Mouse (Mus musculus): ENCODE measurements at regions not wholly inside any gene's neighbourhood (a gene's known extent, or its start where the extent isn't known, plus 50 kb on each side); places are given as distances from the start of the nearest gene placed in this dataset.
"Not testable (repeated sequence)": the region's sequence is repeated elsewhere in the genome, so short reads cannot be mapped to it uniquely, and the experiment has no call there.

DNA sequence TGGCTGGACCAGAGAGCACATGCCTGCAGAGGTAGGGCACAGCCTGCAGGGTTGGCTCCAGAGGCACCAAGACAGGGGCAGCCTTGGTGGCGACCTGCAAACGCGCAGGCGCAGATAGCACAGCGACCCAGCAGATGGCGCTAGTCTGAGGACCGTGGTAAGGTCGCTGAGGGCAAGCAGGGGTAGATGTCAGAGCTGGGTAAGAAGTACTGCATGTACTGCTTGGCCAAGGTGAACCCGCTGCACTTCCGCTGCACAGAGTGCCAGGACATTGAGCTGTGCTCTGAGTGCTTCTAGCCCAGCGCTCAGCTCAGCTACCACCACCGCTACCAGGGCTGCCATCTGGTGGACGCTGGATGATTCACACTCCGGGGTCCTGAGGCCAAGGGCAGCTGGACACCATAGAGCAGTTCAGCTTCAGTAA is 68.3 kb downstream of the Hsp90b1 start:
- not testable (repeated sequence) for H3K27me3 ChIP-seq (ENCODE audit: insufficient read depth, low read length); H3K36me3 ChIP-seq (replicated peaks; ENCODE audit: insufficient read depth, low read length); H3K9ac ChIP-seq (replicated peaks); H3K4me3 ChIP-seq (ENCODE audit: low read depth, low read length); H3K4me1 ChIP-seq (ENCODE audit: insufficient read depth); H3K9me3 ChIP-seq (ENCODE audit: low read length); H3K27ac ChIP-seq (ENCODE audit: low read depth)
- TF ChIP-seq CTCF (IDR thresholded peaks at IDR 0.05; ENCODE audit: low read depth) = peak; percentile 87
- peak overlapping the region; percentile 63 for H3K4me2 ChIP-seq (ENCODE audit: low read depth, low read length)
- DNase-seq = peak; percentile 84
- 3% methylated on average over 14 of the region's 14 CpGs for WGBS (ENCODE audit: insufficient replicate concordance)
- peak; percentile 89 for ATAC-seq

DNA sequence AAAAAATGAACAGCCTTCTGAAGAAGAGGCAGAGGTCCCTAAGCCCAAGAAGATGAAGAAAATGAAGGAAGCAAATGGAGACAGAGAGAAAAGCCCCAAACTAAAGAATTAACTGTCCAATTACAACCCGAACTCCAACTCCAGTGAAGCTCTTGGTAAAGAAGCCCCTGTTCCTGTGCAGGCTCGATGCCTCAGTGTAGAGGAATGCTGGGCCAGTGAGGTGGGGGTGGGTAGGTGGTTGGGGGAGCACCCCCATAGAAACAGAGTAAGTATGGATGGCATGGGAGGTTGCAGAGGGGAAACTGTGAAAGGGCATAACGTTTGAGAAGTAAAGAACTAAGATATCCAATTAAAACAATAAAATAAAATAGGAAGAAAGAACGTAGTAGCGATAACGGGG is 68.8 kb downstream of the Hsp90b1 start:
- 25% methylated on average over 6 of the region's 6 CpGs for WGBS (ENCODE audit: insufficient replicate concordance)
- H3K9ac ChIP-seq (replicated peaks) = not testable (repeated sequence)

DNA sequence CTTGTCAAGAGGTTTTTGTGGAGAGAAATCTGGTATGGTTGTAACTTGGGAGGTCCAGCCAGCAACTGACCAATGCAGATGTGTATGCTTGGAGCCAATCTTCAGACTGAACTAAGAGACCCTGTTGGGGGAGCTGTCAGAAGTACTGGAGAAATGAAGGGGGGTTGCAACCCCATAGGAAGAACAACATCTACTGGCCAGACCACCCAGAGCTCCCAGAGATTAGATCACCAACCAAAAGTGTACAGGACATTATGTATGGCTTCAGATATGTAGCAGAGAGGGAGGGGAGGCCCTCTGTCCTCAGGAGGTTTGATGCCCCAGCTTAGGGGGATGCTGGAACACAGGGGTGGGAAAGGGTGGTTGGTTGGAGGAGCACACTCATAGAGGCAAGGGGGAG is 78.6 kb downstream of the Hsp90b1 start:
- not testable (repeated sequence) for H3K9ac ChIP-seq (replicated peaks); H3K9me3 ChIP-seq (ENCODE audit: low read length); H3K27me3 ChIP-seq (ENCODE audit: insufficient read depth, low read length); H3K27ac ChIP-seq (ENCODE audit: low read depth); H3K4me2 ChIP-seq (ENCODE audit: low read depth, low read length); H3K4me3 ChIP-seq (ENCODE audit: low read depth, low read length); H3K36me3 ChIP-seq (replicated peaks; ENCODE audit: insufficient read depth, low read length); DNase-seq; ATAC-seq; H3K4me1 ChIP-seq (ENCODE audit: insufficient read depth)

More for the DNA sequence above, 68.8 kb downstream of the Hsp90b1 start:
- H3K36me3 ChIP-seq (replicated peaks; ENCODE audit: insufficient read depth, low read length); H3K27me3 ChIP-seq (ENCODE audit: insufficient read depth, low read length); H3K4me1 ChIP-seq (ENCODE audit: insufficient read depth); DNase-seq; H3K4me3 ChIP-seq (ENCODE audit: low read depth, low read length); ATAC-seq; H3K27ac ChIP-seq (ENCODE audit: low read depth); H3K9me3 ChIP-seq (ENCODE audit: low read length): not testable (repeated sequence)
- H3K4me2 ChIP-seq (ENCODE audit: low read depth, low read length) = peak overlapping the region; percentile 63

DNA sequence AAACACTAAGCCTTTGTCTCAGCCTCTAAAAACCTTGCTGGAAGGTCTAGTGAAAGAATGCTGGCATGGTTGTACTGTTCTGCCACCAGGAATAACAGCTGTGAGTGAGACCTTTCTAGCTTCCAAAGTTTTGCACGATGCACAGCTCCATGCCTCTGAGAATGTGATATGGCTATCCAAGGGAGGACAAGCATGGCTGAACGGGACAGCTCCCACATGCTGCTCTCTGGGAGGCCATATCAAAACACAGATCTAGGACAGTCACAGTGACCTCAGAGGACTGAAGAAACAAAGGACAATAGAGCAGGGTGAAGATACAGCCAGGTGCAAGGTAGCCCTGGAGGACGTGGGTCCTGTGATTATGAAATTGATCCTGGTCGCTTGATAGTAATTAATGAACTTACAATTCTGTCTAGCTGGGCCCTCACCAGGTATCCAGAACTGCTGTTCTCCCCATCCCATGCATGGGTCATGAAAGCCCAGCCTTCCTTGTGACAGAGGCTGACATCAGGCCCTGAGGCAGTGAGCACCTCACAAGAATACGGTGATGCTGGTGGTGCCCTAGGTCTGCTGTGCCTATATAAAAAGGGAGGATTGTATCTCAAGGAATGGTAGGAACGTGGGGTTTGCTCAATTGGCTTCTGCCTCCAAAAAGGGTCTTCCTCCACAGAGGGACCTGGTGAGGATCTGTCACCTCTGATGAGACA is 87.2 kb downstream of the Hsp90b1 start:
- not testable (repeated sequence) for H3K36me3 ChIP-seq (replicated peaks; ENCODE audit: insufficient read depth, low read length); H3K4me2 ChIP-seq (ENCODE audit: low read depth, low read length); H3K9me3 ChIP-seq (ENCODE audit: low read length); H3K27me3 ChIP-seq (ENCODE audit: insufficient read depth, low read length); ATAC-seq; H3K9ac ChIP-seq (replicated peaks); H3K4me3 ChIP-seq (ENCODE audit: low read depth, low read length); H3K27ac ChIP-seq (ENCODE audit: low read depth); H3K4me1 ChIP-seq (ENCODE audit: insufficient read depth); DNase-seq
- 82% methylated on average over 6 of the region's 6 CpGs for WGBS (ENCODE audit: insufficient replicate concordance)

DNA sequence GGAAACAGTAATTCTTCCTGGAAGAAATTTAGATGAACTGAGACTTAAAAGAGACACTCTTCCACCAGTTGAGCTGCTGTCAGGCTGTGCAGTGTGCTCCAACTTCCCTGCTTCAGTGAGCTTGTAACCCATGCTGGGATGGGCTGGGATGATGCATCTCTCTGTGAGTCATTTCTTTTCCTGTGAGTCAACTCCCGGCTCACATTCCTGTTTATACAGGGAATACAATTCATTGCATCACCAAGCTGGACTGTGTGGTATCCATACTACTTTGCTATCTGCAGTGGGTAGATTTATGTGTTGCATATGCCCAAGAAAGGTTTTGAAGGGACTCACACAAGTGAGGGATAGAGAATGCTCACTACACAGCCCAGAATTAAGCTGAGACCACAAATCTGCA is 93.0 kb downstream of the Hsp90b1 start:
- not testable (repeated sequence) for ATAC-seq; H3K9ac ChIP-seq (replicated peaks); H3K4me1 ChIP-seq (ENCODE audit: insufficient read depth); DNase-seq; H3K27me3 ChIP-seq (ENCODE audit: insufficient read depth, low read length); H3K9me3 ChIP-seq (ENCODE audit: low read length); H3K27ac ChIP-seq (ENCODE audit: low read depth); H3K4me3 ChIP-seq (ENCODE audit: low read depth, low read length); H3K36me3 ChIP-seq (replicated peaks; ENCODE audit: insufficient read depth, low read length); H3K4me2 ChIP-seq (ENCODE audit: low read depth, low read length)
- 5% methylated on average over 1 of the region's 1 CpGs for WGBS (ENCODE audit: insufficient replicate concordance)

DNA sequence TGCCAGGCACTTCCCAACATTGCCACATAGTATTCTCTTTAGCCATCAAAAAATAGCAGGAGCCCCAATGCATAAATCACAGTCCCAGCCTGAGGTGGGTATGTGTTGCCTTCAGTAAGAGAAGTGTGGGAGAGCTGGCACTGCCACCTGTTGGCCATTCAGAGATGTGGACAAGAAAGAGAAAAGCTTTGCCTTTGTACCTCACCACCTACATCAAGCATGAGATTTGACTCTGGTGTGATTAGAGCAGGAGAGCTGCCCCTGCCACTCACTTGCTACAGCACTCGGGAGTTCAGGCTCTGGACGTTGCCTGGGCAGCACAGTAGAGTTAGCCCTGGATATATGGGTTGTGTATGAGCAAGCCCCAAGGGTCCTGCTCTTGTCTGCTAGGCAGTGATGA is 95.3 kb downstream of the Hsp90b1 start:
- peak; percentile 45 for TF ChIP-seq CTCF (IDR thresholded peaks at IDR 0.05; ENCODE audit: low read depth)
- DNase-seq; H3K36me3 ChIP-seq (replicated peaks; ENCODE audit: insufficient read depth, low read length); H3K27me3 ChIP-seq (ENCODE audit: insufficient read depth, low read length); ATAC-seq; H3K9ac ChIP-seq (replicated peaks); H3K27ac ChIP-seq (ENCODE audit: low read depth); H3K9me3 ChIP-seq (ENCODE audit: low read length); H3K4me1 ChIP-seq (ENCODE audit: insufficient read depth); H3K4me3 ChIP-seq (ENCODE audit: low read depth, low read length); H3K4me2 ChIP-seq (ENCODE audit: low read depth, low read length): not testable (repeated sequence)
- WGBS (ENCODE audit: insufficient replicate concordance) = 35% methylated on average over 2 of the region's 2 CpGs

DNA sequence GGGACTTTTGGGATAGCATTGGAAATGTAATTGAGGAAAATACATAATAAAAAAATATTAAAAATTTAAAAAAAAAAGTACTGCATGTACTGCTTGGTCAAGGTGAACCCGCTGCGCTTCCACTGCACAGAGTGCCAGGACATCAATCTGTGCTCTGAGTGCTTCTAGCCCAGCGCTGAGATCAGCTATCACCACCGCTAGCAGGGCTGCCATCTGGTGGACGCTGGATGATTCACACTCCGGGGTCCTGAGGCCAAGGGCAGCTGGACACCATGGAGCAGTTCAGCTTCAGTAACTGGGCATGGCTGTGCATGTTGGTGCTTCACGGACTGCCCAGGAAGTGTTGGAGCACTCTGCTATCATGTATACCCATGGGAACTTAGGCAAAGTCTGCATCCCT is 102.1 kb upstream of the Syn3 start:
- 35% methylated on average over 7 of the region's 7 CpGs for WGBS (ENCODE audit: insufficient replicate concordance)
- H3K9me3 ChIP-seq (ENCODE audit: low read length); H3K27me3 ChIP-seq (ENCODE audit: insufficient read depth, low read length); H3K27ac ChIP-seq (ENCODE audit: low read depth); H3K9ac ChIP-seq (replicated peaks); H3K4me2 ChIP-seq (ENCODE audit: low read depth, low read length); H3K36me3 ChIP-seq (replicated peaks; ENCODE audit: insufficient read depth, low read length); H3K4me3 ChIP-seq (ENCODE audit: low read depth, low read length); DNase-seq; ATAC-seq; H3K4me1 ChIP-seq (ENCODE audit: insufficient read depth): not testable (repeated sequence)
- TF ChIP-seq CTCF (IDR thresholded peaks at IDR 0.05; ENCODE audit: low read depth) = peak; percentile 27; the same call in 1 of the 2 replicates

DNA sequence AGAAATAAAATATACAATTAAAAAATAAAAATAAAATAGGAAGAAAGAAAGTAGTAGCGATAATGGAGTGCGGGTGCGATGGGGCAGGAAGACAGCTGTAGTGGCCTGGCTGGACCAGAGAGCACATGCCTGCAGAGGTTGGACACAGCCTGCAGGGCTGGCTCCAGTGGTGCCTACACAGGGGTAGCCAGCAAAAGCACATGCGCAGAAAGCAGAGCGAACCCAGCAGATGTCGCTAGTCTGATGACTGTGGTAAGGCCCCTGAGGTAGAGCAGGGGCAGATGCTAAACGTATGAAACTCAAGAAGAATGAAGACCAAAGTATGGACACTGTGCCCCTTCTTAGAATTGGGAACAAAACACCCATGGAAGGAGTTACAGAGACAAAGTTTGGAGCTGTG is 101.3 kb upstream of the Syn3 start:
- H3K9ac ChIP-seq (replicated peaks); H3K4me1 ChIP-seq (ENCODE audit: insufficient read depth); H3K9me3 ChIP-seq (ENCODE audit: low read length); DNase-seq; H3K4me2 ChIP-seq (ENCODE audit: low read depth, low read length); H3K36me3 ChIP-seq (replicated peaks; ENCODE audit: insufficient read depth, low read length); H3K27me3 ChIP-seq (ENCODE audit: insufficient read depth, low read length); H3K27ac ChIP-seq (ENCODE audit: low read depth); H3K4me3 ChIP-seq (ENCODE audit: low read depth, low read length); ATAC-seq: not testable (repeated sequence)
- WGBS (ENCODE audit: insufficient replicate concordance) = 84% methylated on average over 7 of the region's 7 CpGs

DNA sequence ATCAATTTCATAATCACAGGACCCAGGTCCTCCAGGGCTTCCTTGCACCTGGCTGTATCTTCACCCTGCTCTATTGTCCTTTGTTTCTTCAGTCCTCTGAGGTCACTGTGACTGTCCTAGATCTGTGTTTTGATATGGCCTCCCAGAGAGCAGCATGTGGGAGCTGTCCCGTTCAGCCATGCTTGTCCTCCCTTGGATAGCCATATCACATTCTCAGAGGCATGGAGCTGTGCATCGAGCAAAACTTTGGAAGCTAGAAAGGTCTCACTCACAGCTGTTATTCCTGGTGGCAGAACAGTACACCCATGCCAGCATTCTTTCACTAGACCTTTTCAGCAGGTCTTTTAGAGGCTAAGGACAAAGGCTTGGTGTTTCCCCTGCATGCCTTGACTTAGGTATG is 91.5 kb upstream of the Syn3 start:
- H3K27ac ChIP-seq (ENCODE audit: low read depth); DNase-seq; H3K9me3 ChIP-seq (ENCODE audit: low read length); H3K4me2 ChIP-seq (ENCODE audit: low read depth, low read length); H3K4me3 ChIP-seq (ENCODE audit: low read depth, low read length); H3K4me1 ChIP-seq (ENCODE audit: insufficient read depth); H3K36me3 ChIP-seq (replicated peaks; ENCODE audit: insufficient read depth, low read length); H3K9ac ChIP-seq (replicated peaks); ATAC-seq; H3K27me3 ChIP-seq (ENCODE audit: insufficient read depth, low read length): not testable (repeated sequence)
- 72% methylated on average over 1 of the region's 2 CpGs for WGBS (ENCODE audit: insufficient replicate concordance)

DNA sequence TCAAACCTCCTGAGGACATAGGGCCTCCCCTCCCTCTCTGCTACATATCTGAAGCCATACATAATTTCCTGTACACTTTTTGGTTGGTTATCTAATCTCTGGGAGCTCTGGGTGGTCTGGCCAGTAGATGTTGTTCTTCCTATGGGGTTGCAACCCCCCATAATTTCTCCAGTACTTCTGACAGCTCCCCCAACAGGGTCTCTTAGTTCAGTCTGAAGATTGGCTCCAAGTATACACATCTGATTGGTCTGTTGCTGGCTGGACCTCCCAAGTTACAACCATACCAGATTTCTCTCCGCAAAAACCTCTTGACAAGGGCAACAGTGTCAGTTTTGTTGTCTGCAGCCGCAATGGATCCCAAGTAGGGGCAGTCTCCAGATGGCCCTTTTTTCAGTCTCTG is 68.2 kb upstream of the Syn3 start:
- H3K27me3 ChIP-seq (ENCODE audit: insufficient read depth, low read length); H3K9me3 ChIP-seq (ENCODE audit: low read length); H3K4me1 ChIP-seq (ENCODE audit: insufficient read depth); H3K4me2 ChIP-seq (ENCODE audit: low read depth, low read length); ATAC-seq; DNase-seq; H3K36me3 ChIP-seq (replicated peaks; ENCODE audit: insufficient read depth, low read length); H3K4me3 ChIP-seq (ENCODE audit: low read depth, low read length); H3K9ac ChIP-seq (replicated peaks); H3K27ac ChIP-seq (ENCODE audit: low read depth): not testable (repeated sequence)
- 83% methylated on average over 2 of the region's 2 CpGs for WGBS (ENCODE audit: insufficient replicate concordance)

Measured in liver, postnatal 0 days (tissue).